Mouse (Mus musculus): ENCODE results near the gene Uqcc2.
A peak's percentile ranks its signal among the peaks of the same experiment; 100 is the strongest.

Uqcc2 gene

DNA sequence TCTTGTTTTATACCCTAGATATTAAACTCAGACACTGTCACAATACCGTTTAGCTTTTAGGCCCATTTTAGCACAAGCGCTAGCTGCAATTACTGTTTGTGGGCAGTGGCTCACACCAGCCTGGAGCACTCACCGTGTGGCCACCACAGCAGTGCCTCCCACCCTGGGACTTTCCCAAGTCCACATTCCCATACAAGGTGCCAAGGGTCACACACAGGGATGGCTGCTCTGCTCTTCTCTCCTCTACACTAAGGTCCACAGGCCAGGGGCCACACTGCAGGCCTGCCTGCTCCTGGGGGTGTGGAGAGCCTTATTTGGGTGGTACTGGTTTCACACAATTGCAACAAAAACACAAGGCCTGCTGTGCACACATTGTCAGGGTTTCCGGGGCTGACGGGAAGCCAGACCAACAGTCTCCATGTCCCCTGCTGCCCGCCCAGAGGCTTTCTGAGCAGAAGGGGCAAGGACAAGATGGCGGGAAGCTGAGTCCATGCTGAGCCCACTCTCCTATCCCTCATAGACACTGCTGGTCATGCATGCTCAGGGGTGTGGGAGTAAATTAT, 9.8 kb downstream of the Uqcc2 start:
- no peak for DNase-seq (ENCODE audit: low read depth, low spot score)

DNA sequence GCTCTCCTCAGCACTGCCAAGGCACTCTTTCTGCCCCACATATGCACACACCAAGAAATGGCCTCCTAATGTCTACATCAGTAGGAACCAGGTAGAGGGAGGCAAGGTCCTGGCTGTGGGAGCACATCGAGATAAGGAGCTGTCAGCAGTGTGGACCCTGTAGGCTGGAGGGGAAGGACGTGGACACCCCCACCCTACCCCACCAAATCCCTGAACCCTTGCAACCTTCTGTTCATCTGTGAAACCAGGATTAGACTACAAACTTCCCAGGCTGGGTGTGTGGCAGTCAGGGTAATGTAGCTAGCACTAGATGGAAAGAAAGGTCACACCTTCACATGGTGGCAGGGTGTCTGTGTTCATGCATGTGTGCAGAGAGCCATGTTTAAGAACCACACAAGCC, 10.6 kb downstream of the Uqcc2 start:
- DNase-seq (ENCODE audit: low read depth, low spot score), result no peak

DNA sequence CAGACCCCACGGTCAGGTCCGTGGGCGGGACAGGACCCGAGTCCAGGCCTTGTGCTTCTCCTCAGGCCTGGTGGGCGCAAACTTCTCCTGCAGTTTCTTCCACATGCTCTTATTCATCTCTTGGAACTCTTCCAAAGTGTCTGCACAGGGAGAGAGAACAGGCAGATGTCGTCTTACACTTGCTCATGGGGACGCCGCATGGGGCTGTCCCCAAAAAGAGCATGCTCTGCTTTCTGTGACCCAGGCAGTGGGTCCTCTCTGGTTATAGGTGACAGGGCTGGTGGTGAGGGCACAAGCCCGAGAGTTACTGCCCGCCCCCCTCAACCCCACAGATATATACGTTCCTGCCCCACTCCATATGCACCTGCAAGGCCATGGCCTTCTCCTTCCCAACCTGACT, 11.0 kb downstream of the Uqcc2 start:
- DNase-seq (ENCODE audit: low read depth, low spot score), result no peak

DNA sequence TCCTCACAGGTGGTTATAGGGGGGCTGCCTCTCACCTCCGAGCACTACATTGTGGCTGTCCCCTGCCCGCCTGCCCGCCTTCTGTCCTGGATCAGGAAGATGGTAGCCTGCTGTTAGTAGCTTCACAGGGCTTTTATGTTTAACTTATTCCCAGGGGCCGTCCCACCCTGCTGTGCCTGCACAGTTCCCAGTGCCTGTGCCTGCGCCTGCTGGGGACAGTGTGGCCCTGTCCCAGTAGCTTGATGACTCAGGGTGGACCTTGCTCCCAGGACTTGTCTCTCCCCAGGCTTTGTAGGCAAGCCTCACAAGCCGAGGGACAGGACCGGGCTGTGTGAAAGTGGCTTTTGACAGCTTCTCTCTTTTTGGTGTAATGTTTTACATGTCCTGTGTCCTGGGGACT, 11.9 kb downstream of the Uqcc2 start:
- no peak for DNase-seq (ENCODE audit: low read depth, low spot score)

DNA sequence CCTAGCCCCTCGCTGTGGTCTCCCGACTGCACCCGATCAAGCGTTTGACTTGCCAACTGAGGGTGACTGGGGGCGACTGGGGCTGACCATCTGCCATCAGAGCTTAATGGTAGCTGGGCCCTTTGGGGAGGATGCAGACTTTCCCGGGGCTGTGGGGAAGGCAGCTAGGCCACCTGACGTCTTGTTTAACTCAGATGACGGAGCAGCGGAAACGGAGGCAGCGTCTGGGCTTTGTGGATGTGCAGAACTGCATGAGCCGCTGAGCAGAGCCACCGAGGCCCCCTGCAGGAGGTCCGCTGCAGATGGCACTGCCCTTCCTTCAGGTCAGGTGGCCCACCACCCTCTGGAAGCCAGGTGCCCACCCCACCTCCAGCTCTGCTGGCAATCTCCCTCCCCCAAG, 12.4 kb downstream of the Uqcc2 start:
- DNase-seq (ENCODE audit: low read depth, low spot score), result no peak

DNA sequence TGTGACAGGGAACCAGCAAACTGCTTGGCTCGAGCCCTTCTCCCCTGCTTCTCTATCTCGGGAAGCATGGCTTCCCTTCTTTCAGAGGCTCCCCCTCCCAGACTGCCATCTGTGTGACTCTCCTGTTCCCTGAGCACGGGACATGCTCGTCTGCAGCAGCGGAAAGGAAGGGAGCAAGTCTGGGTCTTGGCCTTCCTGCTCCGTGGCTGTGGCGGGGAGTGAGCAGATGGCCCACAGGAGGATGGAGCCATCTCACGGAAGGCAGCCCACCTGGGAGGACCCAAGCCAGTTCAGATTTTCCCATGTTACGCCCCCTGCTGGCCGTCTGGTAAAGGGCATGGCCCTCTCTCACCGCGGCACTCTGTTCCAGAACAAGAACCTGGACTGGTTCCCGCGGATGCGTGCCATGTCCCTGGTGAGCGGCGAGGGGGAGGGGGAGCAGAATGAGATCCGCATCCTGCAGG, 13.1 kb downstream of the Uqcc2 start:
- peak; percentile 78 for DNase-seq (ENCODE audit: low read depth, low spot score)

DNA sequence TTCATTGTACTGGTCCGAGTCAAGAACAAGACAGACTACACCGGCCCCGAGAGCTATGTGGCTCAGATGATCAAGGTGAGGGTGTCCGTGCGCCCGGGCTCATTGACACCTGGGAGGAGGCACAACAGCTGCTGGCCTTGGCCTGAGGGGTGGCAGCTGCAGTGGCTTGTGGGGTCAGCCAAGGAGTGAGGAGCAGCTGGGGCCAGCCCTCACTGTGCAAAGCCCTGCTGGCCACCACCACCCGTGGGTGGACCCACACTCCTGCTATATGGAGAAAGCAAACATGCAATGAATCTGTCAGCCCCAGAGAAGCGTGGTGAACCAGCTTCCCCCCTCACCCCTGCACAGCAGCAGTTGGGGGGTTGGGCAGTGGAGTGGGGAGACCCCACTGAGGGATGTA, 13.8 kb downstream of the Uqcc2 start:
- DNase-seq (ENCODE audit: low read depth, low spot score), result no peak

DNA sequence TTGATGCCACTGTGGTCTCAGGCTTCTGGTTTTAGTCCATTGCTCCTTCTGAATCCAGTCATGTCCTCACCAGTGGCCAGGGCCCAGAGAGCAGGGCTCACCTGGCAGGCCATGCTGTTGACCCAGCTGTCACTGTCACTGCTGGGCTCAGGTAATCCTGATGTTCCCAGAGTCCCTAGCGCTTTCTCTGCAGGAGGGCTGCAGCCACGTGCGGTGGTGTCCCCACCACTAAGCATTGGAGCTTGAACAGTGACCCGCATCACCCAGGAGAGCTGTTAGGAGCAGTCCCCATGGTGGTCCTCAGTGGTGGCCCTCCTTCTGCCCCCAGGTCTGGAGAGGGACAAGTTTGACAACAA, 14.2 kb downstream of the Uqcc2 start:
- no peak for DNase-seq (ENCODE audit: low read depth, low spot score)

DNA sequence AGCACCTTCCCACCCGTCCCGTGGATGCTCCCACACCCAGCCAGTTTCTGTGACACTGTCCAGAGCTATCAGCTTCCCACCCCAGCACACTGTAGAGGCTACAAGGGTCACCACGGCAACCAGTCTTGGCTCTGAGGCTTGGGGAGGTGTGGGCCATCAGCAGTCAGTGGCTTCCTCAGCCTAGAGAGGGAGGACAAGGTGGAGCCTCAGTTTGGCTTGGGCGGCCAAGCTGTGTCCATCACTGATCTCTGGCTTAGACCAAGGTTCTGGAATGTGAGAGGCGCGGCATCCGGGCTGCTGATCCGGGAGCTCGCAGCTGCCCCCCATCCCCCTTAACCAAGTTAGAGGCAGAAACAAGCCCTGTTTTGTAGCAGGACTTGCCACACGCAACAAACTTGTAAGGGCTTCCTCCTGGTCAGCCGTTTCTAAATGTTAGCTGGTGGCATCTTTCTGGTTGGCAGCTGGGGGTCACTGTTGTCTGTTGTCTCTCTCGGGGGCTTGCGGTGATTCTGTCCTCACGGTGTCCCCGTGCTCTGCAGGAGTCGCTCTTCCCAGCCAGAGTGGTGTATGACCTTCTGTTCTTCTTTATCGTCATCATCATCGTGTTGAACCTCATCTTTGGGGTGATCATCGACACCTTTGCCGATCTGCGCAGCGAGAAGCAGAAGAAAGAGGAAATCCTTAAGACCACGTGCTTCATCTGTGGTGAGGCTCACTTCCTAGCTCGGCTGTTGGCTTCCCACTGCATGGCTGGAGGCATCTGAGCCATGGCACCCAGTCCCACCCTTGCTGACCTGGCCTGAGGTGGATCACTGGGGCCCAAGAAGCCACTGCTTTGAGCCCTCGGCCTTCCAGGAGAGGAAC, 14.8 kb downstream of the Uqcc2 start:
- no peak for DNase-seq (ENCODE audit: low read depth, low spot score)

DNA sequence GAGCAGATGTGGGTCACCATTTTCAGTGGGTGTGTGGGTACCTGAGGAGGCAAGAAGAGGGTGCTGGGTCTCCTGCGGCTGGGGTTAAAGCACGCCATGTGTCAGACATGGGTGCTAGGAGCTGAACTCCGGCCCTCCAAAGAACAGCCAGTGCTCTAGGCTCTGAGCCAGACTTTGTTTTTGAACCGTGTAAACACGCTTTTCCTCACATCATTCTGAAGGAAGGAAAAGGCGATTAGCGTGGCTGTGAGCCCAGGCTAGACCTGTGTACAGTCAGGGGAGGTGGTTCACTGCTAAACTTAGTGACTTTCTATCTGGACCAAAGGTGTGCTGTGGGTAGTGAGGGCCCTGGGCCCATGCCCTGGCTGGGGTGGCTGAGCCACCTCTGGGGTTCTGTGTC, 23.6 kb downstream of the Uqcc2 start:
- no peak for DNase-seq (ENCODE audit: low read depth, low spot score)

DNA sequence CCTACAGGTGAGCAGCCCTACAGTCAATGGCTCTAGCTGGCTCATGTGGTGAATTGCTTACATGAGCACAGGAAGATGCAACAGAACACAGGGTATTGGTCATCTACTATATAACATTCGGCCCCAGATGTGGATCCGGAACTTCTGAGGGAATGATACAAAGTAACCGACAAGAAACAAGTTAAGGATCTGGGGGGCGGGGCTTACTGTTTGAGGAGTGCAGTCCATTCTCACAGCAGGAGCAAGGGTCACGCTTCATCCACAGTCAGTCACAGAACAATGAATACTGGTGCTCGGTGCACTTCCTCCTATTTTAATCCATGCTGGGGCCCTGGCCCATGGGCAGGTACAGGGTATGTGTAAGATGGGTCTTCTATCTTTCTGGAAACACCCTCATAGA, 25.8 kb downstream of the Uqcc2 start:
- no peak for DNase-seq (ENCODE audit: low read depth, low spot score)

DNA sequence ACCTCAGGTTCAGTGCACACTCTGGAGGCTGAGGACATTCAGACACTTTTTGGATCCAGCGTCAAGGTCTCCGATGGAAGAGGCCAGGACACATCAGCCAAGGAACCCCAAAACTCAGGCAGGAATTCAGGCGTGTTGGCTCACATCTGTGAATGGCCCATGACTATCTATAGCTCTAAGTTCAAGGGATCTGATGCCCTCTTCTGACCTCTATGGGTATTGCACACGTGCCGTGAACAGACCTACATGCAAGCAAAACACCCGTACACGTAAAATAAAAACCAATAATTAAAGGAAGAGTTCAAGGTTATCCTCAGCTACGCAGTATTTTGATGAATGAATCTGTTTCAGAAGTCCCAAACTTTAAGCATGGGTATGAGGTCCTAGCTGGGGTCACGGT, 27.0 kb downstream of the Uqcc2 start:
- DNase-seq (ENCODE audit: low read depth, low spot score), result peak; percentile 36

DNA sequence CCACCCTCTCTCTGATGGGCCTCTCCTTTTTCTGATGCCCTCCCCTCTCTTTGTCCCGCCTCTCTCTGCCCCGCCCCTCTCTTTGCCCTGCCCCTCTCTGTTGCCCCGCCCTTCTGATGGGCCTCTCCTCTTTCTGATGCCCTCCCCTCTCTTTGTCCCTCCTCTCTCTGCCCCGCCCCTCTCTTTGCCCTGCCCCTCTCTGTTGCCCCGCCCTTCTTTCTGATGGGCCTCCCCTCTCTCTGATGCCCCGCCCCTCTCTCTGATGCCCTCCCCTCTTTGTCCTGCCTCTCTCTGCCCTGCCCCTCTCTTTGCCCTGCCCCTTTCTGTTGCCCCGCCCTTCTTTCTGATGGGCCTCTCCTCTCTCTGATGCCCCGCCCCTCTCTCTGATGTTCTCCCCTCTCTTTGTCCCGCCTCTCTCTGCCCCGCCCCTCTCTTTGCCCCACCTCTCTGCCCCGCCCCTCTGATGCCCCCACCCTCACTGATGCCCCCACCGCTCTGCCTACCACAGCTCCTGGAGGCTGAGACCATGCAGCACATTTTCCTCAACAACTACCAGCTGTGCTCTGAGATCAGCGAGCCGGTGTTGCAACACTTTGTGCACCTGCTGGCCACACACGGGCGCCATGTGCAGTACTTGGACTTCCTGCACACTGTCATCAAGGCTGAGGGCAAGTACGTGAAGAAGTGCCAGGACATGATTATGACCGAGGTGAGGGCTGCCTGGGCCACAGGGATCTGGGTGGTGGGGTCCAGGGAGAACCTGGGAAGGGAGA, 27.8 kb downstream of the Uqcc2 start:
- DNase-seq (ENCODE audit: low read depth, low spot score), result no peak

DNA sequence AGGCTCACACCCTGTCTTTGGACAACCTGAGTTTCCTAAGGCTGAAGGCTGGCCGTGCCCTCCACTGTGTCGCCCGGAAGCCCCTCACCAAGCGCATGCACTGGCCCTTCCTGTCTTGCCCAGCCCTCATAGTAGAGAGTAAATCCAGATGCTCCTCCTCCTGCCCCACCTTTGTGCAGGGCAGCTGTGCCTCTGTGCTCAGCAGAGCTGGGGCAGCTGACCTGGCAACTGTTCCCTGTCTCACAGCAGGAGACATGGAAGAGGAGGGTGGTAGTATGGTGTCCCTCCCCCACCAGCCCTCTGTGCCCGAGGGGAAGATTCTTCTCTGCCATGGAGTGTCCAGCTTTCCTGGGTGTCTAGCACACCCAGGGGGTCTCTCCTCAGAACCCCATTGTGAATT, 32.0 kb downstream of the Uqcc2 start:
- DNase-seq (ENCODE audit: low read depth, low spot score), result no peak

DNA sequence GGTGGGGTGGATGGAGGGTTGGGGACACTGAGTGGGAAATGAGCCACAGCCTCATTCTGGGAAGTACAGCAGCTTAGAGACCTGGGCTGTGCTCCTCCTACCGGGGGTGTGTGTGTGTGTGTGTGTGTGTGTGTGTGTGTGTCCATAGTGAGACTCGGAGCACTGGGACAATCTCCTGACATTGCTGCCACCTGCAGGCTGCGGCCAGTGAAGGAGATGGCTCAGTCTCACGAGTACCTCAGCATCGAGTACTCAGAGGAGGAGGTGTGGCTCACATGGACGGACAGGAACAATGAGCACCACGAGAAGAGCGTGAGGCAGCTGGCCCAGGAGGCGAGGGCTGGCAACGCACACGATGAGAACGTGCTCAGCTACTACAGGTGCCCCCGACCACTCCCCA, 38.0 kb downstream of the Uqcc2 start:
- DNase-seq (ENCODE audit: low read depth, low spot score), result no peak

DNA sequence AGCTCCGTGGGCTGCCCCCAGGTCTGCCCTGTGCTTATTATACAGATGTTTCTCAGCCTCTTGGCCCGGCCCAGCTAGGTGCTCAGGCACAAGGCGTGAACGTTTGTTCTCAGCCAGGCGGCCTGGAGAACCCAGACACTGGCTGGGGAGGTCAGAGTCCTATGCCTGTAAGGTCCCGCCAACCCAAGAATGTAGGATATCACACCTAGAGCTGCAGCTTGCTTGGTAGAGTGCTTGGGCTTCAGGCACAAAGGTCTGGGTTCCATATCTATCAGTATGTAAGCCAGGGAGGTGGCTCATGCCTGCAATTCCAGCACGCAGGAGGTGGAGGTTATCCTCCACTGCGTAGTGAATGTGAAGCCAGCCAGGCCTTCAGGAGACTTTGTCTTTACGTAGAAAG, 43.6 kb downstream of the Uqcc2 start:
- DNase-seq (ENCODE audit: low read depth, low spot score), result no peak

DNA sequence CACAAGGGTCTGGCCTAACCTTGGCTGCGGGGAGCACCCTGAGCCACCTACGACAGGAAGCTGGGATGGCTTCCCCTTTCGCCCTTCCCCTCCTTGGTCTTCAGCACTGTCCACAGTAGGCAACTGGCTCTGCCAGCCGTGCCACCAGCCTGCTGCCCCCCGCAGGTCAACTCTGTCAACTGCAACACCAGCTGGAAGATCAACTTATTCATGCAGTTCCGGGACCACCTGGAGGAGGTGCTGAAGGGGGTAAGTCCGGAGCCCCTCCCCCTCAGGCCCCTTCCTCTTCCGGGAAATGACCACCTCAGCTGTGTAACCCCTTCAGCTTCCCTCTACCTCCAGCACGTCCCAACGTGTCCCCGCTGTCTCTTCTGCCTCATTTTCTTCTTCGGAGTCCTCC, 46.3 kb downstream of the Uqcc2 start:
- DNase-seq (ENCODE audit: low read depth, low spot score), result peak; percentile 63

DNA sequence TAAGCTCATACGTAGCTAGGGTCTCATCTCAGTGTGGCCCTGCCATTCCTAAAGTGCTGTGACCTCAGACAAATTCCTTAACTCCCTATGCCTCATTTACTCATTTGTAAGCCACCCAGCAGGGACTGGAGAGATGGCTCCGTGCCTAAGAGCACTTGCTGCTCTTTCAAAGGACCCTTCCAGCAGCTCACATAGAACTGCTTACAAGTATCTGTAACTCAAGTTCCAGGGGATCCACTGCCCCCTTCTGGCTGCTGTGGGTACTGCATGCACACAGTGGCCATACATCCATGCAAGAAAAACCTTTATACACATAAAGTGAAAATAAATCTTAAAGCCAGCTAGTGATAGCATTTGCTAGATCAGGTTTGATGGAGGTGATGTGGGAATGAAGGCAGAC, 48.0 kb downstream of the Uqcc2 start:
- peak; percentile 66 for DNase-seq (ENCODE audit: low read depth, low spot score)

DNA sequence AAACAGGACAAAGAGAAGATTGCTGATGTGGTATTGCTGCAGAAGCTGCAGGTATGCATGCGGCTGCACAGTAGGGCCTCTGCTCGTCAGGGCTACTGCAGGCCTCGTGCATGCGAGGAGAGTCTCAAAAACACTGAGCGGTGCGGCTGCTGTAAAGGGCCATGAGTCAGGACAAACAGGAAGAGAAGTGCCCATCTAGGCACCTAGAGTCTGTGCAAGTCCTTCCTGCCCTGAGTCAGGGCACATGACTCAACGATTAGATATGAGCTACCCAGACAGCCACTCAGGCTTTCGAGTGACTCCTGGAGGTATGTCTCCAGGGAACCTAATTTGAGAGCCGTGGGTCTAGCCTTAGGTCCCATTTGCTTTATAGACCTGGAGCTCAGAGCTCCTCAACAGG, 50.1 kb downstream of the Uqcc2 start:
- no peak for DNase-seq (ENCODE audit: low read depth, low spot score)

DNA sequence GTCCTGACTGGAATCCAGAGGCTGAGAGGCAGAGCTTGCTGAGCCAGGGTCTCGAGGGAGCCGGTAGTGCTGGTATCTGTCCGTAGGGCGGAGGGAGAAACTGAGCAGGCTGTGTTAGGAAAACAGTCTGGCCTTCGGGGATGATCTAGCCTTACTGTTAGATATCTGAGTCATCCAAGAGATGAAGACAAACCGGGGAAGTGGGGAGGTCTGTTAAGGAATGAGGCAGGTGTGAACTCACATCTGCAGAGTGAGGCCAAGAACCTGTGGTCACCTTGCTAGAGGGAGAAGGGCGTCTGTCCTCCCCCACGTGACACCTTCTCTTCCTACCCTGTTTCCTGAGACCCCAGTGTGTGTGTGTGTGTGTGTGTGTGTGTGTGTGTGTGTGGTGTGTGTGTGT, 50.9 kb downstream of the Uqcc2 start:
- no peak for DNase-seq (ENCODE audit: low read depth, low spot score)

DNA sequence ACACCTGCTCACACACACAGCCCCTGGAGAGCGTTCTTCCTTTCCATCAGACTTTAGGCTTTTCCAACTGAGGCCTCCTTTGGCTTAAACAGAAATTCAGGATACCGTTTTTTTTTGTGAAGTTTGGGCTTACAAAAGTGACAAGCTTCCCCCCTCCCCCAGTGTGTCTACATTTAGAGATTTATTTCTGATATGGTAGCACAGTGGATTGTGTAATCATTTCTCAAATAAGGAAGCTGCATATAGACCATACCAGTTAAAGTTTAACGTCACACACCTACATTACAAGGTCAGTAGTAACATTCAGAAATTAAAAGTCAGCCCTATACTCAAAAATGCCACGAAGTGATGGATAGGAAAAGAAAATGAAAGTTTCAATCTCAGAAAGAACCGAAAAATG, 51.8 kb downstream of the Uqcc2 start:
- no peak for DNase-seq (ENCODE audit: low read depth, low spot score)

DNA sequence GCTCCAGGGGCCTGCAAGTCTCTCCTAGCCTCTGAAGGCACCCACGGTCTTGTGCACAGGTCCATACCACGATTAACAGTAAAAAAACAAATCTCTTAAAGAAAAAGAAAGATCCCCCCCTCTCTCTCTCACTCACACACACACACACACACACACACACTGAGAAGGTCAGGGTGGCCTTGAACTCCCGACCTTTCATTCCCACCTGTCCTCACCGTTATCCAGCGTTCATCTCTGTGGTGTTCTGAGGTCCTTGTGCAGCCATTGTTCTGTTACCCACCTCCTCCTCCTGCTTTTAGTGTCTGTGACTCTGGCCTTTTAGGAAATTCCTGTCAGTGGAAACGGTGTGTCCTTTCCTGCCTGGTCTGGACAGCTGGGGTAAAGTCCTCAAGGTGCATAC, 55.2 kb downstream of the Uqcc2 start:
- DNase-seq (ENCODE audit: low read depth, low spot score), result no peak

DNA sequence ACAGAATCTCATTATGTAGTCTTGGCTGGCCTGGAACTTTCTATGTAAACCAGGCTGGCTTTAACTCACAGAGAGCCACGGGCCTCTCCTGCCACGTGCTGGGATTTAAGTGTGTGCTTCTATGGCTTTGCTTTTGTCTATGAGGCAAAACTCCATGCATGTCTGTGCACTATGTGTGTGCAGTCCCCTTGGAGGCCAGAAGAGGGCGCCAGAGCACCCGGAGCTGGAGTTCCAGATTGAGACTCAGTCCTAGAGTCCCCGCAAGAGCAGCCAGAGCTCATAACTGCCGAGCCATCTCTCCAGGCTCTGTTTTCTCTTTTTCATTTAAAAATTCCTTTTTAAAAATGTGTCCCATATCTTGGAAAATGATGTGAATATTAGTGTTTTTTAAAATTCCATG, 55.8 kb downstream of the Uqcc2 start:
- DNase-seq (ENCODE audit: low read depth, low spot score), result peak; percentile 16

Measured in mesoderm, embryonic 11.5 days (tissue).